Mouse (Mus musculus): ENCODE results near the gene Pisd.
"Not testable (repeated sequence)": the region's sequence is repeated elsewhere in the genome, so short reads cannot be mapped to it uniquely, and the experiment has no call there.

Gene Pisd

DNA sequence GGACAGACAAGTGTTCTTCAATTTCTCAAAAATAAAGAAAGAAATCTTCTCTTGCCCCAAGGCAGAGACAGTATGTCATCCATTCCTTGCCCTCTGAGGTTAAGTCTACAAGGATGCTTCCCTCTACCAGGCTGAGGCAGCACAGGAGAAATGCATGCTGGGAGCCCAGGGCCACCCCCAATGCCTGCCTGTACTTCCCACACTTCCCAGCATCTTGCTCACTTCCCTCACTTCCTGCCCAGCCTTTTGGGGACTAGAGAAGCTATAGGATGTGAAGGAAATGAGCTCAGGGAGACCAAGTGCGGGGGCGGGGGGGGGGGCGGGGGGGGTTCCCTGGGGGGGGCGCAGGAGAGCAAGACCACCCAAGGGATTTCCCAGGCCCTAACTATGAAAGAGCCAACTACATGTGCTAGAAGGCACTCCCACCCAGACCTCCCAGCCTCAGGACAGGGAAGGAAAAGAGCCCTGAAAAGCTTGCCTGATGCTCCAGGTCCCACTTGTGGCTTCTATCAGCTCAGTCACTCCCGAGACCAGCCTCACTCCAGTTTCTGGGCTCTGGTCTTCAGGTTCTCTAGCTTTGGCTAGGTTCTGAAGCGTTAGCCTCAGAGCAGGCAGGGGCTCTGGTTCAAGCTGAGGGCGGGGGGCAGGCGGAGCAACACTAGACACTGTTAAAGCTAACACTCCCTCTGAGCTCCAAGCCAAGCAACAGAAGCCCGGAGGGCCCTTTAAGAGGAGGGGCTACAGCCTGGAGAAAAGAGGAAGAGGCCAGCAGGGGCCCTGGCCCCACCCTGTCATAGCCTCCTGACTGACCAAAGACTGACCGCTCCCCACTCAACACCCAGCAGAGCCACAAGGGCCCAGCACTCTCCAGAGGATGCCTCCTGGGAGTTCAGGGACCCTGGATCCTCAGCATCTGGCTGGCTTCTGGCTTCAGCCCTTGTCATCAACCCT, 39.5 kb downstream of the Pisd start:
- DNase-seq (ENCODE audit: low read depth) = peak; percentile 61

DNA sequence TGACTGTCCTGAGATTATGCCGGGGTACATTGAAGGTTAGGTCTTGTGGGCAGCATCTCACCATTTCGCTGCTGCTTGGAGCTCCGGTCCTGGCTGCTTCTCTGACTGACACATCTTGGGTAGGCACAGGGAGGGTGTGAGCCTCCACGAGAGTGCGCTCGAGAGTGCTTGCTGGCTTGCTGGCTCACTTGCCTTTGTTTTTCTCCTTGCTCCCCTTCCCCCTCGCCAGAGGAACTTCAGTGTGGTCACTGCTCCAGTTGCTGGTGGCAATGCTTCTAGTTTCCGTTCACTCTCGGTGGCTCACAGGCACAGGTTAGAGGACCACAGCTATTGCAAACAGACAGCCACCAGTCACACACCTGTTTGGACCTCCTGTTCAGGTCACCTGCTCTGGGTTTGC, 43.3 kb downstream of the Pisd start:
- DNase-seq (ENCODE audit: low read depth) = no peak

DNA sequence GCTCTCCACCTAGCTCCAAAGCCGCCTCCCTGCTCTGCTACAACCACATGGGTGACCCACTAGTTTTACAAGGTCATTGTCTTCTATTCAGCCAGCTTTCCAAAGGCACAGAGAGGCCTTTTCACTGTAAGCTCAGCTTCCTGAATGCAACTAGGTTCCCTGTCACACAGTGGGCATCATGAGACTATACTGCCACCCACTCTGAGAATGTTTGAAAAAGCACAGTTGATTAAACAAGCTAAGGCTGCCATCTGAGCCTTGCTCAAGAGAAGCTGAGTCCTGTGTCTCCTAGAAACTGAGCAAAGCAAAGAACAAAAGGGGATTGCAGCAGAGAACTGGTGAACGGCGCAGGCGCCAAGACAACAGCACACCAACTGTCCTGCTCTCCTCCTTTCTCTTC, 44.1 kb downstream of the Pisd start:
- DNase-seq (ENCODE audit: low read depth) = not testable (repeated sequence)

DNA sequence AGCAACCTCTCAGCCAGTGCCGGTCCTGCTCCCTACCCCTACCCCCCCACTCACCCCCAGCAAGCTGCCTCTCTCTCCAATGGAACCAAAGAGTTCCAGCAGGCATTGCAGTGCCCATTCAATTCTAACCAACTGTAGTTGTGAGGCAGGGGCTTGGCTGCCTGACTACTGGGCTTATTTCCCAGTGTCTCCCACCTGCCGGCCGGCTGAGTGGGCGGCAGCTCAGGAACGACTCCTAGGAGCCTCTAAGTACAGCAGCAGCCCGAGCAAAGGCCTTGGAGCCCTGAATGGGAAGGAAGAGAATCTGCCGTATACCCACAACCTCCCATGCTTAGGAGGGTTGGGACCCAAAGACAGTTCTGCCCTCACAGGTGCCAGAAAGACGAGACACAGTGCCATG, 44.6 kb downstream of the Pisd start:
- DNase-seq (ENCODE audit: low read depth) = not testable (repeated sequence)

DNA sequence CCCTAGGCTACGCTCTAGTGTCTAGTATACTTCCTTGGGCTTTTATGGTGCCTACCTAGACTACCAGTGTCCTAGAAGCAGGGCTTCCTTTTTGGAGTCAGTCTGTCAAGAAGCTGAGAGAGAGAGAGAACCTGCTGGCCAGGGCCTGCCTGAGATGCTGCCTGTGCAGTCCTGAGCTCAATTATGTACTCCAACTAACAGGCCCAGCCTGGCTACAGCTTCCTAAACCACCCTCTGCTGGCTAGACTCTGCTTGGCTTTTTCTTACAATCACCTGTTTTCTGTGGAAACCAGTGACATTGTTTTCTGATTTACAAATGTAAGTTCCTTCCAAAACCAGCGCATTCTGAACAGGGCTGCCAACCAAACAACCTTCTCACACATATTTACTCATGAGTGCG, 45.3 kb downstream of the Pisd start:
- DNase-seq (ENCODE audit: low read depth) = no peak

DNA sequence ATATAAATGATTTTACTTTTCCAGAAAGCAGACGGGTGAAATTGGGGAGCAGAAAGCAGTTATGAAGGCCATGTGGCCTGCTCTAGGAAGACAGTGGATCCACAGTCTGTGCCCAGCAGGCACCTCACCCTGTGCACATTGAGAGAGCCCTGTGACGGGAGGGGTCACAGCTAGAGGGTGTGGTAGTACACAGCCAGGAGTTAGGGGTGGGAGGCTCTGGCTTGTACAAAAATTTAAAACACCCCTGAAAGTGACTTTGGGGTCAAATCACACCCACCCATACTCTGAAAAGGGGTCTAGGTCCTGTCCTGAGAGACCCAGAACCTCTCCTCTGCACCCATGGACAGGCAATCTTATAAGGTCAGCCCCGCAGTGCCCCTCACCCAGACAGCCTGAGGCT, 48.7 kb downstream of the Pisd start:
- not testable (repeated sequence) for DNase-seq (ENCODE audit: low read depth)

DNA sequence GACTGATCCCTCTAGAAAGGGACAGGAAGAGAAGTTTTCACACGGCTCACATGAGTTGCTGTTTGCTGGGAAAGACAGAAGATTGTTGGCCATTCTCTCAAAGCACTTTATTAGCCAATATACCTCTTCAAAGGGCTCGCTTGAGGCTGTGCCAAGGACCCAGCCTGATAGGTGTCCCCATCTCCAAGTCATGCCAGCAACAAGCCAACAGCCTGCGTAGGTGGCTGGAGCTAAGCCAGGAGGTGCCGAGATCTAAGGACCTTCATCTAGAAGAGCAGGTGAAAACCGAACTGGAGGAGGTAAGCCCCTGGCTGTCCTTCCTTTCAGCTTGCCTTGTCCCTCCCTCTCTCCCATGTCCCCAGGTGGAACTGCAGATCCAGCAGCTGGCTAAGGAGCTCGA, 49.7 kb downstream of the Pisd start:
- DNase-seq (ENCODE audit: low read depth) = no peak

DNA sequence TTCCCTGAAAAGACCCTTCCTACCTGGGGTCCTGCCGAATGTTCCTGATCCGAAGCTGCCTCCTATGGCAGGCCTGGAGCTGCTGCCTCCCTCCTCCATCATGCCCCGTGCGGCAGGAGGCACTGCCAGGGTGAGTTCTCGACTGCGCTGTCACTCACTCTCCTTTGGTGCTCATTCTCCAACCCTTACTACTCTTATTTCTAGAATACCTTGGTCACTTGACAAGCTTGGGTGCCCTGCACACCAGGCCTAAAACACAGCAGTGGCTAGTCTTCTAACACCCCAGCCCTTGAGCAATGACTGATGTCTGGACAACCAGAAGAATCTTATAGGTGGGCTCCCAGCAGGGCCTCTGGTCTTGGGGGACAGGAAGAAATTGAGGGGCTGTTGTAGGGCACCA, 51.6 kb downstream of the Pisd start:
- not testable (repeated sequence) for DNase-seq (ENCODE audit: low read depth)

DNA sequence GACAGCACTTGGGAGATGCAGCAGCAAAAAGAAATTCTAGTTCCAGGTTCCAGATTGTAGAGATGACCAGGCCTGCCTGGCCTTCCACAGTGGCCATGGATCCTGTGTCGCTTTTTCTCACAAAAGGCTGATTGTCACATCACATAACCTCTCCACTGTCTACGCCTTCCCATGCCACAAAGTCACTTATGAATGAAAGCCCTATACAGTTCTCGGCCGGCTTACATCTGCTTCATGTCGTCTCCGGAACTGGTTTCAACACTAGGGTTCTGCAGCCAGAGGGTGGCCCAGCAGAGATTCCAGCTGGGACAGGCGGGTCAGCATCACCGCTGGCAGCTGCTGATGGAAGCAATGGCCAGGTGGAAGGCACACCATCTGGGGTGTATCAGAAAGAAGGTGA, 56.6 kb downstream of the Pisd start:
- DNase-seq (ENCODE audit: low read depth) = no peak

DNA sequence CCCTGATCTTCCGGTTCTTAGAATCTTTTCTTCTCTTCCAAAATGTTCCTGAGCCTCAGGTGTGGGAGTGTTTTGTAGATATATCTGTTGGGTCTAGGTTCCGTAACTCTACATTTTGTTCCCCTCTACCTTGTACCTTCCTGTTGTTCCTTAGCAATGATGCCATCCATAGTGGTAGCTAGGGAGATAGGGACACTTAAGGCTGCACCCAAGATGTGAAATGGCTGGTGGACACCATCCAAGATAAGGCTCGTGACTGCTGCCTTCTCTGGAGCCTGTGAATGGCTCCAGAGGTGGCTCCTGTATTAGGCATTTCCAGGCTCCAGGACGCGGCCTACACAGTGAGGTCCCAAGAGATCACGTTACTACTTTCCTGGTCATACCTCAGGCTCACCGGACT, 57.1 kb downstream of the Pisd start:
- no peak for DNase-seq (ENCODE audit: low read depth)

DNA sequence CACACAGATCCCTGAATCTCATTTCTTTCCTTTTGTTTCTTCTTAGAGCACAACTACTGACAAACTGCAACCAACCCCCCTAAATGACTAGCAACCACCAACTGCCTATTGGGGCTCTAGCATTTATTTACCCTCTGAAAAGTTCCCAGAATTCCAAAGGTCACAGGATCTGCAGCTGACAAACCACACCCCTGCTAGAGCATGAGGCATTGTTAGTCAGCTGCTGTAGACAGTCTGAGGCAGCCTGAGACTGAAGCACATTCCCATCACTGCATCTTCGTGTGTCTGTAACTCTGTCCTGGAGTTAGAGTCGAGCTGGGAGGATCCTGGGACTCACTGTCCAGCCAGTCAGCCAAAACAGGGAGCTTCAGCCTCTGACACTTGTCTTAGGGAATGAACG, 60.0 kb downstream of the Pisd start:
- DNase-seq (ENCODE audit: low read depth) = not testable (repeated sequence)

DNA sequence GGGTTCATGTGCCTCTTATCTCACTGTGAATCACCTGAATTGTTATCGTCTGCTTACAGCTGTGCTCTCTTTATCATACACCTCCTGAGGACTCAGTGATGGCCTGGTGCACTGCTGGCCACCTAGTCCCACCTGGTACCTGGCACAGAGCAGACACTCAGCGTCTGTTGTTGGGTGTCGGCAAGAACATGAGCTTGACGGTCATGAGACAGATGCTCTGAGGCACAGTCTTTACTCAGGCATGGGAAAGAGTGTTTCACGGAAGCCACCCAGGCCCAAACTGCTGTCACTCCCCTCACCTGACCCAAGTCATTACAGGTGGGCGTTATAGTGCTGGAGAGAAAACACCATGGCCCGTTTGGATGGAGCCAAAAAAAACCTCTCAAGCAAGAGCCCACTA, 61.5 kb downstream of the Pisd start:
- no peak for DNase-seq (ENCODE audit: low read depth)

DNA sequence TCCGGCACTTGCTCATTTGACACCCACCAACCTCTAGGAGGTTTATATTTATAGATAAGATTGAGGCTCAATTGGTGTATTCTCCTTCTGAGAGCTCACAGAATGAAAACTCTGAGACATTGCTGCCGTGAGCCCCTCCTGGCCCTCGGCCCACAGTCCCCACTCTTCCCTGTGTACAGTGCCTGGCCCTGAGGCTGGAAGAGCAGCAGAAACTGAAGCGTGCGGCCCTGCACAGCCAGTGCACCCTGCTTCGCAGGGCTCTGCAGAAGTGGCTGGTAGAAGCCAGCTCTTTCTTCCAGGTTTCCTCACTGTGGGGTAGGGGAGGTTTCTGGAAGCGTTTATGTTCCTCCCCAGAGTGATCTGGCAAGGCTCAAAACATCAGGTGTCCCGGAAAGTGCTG, 62.7 kb downstream of the Pisd start:
- not testable (repeated sequence) for DNase-seq (ENCODE audit: low read depth)

DNA sequence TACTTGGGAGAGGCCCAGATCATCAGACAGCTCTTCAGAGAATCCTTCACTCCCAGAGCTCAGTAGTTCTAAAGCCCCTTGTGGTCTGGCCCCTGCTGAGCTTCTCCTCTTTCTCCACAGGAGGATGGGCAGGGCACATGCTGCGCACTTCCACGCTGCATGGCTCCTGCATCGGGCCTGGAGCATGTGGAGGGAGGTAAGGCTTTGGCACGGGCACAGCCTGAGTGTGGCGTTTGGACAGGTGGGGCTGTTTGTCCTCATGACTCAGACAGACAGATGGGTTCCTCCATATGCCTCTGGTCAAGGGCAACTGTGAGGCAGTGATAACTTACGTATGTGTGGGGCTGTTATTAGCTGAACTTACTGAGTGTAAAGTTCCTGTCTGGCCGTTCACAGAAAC, 63.2 kb downstream of the Pisd start:
- no peak for DNase-seq (ENCODE audit: low read depth)

DNA sequence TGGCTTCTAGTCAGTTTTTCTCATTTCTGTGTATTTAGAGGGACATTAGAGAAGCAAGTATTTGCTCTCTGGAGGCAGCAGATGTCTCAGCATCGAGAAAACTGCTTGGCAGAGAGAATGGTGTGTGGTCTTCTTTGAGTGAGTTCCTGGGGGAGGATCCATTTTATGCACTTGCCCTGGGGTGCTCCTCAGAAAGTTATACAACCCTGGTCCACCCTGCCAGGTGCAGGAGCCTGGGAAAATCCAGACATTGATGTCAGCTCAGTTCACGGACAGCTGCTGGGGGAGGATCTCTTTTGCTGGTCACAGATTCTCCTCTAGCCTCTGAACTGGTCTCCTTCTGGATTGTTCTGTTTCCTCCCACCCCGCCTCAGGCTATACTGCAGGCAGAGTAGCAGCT, 64.1 kb downstream of the Pisd start:
- DNase-seq (ENCODE audit: low read depth) = no peak

DNA sequence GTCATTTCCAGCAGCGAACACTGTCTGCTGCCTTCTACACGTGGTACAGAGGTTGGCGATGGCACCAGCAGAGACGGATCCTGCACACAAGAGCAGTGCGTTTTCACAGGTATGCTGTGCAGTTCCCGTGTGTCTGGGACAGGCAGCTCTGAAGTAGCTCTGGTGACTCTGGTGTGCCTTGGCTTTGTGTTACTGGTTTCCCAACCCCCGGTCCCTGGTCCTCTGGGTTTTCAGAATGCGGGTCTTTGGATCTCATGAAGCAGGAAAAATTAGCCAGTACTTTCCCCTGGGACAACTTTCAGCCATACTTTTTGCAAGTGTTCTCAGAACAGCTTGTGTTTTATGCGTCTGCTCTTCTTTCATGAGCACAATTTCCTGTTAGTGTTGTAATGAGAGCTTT, 65.0 kb downstream of the Pisd start:
- no peak for DNase-seq (ENCODE audit: low read depth)

DNA sequence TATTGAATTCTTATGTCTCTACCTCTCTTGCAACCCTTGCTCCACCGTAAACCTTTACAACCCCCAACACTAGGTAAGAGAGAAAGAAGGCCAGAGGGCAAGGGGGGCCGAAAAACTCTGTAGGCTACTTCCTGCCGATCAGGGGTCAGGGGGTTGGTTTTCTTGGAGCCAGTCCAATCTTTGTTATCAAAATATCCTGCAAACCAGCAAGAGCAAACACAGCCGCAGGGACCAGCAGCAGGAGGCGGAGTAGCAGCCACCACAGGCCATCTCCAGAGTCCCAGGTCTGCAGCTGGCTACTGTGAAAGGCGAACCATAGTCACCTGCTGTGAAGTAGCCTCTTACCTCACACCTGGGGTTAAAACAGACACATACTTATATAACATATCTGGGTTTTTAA, 66.5 kb downstream of the Pisd start:
- DNase-seq (ENCODE audit: low read depth) = no peak

DNA sequence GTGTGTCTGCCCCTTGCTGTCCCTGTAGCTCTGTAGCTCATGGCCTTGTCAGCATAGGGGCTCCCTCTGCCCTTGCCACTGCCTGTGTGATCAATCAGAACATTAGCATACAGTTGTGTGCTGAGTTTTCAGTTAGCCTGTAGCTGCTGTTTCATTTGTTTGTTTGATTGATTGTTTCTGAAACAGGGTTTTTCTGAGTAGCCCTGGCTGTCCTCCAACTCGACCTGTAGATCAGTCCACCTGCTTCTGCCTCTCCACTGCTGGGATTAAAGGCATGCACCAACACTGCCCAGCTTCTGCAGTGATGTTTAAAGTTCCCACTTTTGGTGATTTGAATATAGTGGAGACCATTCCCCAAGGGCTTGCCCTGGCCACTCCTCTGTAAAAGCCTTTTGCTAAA, 67.7 kb downstream of the Pisd start:
- no peak for DNase-seq (ENCODE audit: low read depth)

DNA sequence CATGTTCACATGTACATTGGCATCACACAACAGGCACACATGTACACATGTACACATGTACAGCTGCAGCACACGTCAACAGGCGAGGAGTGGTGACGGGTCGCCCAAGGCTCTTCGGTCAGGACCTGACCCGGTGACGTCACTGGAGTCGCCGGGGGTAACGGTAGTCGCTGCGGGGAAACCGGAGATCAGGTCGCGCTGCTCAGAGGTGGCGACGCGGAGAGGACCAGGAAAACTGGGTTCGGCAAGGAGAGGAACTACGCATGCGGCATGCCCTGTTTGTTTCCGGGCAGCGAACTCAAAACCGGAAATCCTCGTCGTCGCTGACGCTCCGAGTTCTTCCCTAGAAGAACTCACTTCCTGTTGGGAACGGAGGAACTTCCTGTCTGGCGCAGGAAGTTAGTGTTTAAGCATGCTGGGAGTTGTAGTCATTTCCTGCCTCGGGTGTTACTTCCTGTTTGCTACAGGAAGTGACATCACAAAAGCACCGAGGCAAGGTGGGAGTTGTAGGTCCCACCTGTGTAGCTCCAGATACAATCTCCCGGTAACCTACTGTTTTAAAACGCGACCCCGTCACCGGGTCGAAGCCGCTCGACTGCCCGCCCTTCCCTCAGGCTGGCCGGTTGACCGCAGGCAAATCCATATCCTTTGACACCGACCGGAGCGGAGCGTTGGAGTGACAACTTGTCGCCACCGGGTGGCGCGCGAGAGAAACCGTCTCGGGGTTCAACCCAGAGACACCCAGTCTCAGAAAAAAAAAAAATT, 71.6 kb downstream of the Pisd start:
- DNase-seq (ENCODE audit: low read depth) = peak; percentile 79

DNA sequence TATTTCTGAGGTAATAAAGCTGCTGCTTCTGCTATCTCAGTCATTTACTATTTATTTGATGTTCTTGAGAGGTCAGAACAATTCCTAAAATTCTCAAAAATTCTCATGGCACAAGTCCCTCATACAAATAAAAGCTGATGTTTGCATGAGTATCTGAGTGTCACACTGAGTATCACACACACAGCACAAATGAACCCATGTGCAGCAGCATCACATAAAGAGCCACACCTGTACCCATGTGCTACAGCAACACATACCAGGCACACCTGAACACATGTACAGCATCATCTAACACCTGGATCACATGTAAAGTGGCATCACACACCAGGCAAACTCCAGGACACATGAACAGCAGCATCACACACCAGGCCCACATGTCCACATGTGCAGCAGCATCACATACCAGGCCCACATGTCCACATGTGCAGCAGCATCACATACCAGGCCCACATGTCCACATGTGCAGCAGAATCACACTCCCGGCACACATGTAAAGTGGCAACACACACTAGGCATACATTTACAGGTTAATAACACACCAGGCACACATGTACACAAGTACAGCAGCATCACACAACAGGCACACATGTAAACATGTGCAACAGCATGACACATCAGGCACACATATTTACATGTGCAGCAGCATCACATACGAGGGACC, 72.3 kb downstream of the Pisd start:
- peak; percentile 6 for DNase-seq (ENCODE audit: low read depth)

DNA sequence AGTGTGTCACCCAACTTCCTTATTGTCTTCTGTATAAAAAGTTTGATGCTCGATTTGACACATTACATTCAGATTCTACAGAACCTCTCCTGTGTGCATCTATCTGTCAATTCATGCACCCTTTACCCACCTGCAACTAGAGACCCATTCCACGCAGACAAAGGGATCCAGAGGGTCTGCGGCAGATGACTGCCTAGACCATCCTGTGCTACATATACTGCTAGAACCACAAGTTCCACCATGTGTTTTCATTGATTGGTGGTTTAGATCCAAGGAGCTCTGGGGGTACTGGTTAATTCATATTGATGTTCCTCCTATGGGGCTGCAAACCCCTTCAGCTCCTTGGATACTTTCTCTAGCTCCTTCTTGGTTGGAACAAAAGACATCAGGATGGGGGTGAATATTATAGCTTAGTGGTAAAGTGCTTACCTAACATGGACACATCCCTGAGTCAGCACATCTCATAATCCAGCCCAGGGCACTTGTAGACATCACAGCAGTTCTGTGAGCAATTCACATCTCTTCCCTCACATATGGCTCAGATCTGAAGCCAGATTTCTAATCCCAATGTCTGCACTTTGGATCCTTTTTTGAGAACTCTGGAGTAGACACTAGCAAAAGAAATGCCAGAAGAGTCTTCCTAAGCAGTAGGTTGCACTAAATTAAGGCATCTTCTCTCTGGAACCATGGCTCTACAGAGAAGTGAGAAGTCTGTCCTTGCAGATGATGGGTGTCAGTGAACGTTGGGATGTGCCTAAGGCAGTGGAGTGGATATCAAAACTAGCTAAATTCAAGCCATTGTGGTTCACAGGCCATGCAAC, 73.0 kb downstream of the Pisd start:
- no peak for DNase-seq (ENCODE audit: low read depth)

DNA sequence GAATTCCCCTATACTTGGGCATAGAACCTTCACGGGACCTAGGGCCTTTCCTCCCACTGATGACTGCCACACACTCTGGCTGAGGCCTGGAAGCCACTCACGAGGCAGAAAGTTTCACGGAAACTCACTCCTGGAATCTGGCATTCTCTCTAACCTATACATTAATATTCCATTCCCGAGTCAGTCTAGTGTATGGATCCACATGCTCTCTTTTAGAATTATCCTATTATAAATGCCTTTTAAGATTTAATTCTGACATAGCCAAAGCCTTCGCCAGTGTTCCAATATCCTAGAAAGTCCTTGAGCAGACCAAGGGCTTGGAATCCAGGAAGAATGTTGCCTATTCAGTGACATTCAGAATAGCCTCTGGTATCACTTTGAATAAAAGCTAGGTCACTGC, 74.0 kb downstream of the Pisd start:
- no peak for DNase-seq (ENCODE audit: low read depth)

All from c-Kit-positive CD71-negative TER-119-negative erythroid progenitor cells, embryonic 14.5 days (primary cell).